Mouse (Mus musculus): ENCODE results near the gene 9030624G23Rik. TPM values are rescaled to one million over a fixed set of nuclear protein-coding genes. Genes with fewer than 3 reads are reported as not detected.
"Not testable (repeated sequence)": the region's sequence is repeated elsewhere in the genome, so short reads cannot be mapped to it uniquely, and the experiment has no call there.

9030624G23Rik gene
- 0.11 and 0.17 TPM in 2 replicates for polyA plus RNA-seq (2015; fragmentation: Nextera tagmentation; extraction: Ambion mirVana)

DNA sequence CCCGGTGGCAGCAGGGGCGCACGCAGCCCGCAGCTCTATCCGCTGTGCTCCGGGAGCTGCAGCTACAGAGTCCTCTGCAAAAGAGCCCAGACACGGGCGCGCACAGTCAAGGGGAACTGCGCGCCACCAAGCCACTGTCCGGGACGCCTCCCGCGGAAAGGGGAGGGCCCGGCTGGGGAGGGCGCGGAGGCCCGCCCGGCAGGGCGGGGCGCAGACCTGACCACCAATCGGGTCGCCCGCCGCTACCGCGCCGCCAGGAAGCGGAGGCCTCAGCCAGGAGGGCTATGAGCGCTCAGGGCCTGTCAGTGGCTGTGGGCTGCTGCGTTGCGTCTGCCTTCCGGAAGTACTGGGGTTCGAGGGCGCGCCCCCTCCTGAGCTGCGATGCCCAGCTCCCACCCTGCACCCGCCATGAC lies at the start of gene 9030624G23Rik:
Gene 9030624G23Rik (minus strand): TSS at position 139 of the 413 bp plus-strand sequence.
- H3K4me2 ChIP-seq (ENCODE audit: low read depth, low read length): peak within 1 kb of the TSS; percentile 40; the same call in 1 of the 2 replicates
- H3K27ac ChIP-seq (ENCODE audit: low read depth); H3K9me3 ChIP-seq (ENCODE audit: low read length); H3K9ac ChIP-seq (replicated peaks); ATAC-seq; H3K4me1 ChIP-seq (ENCODE audit: insufficient read depth); H3K27me3 ChIP-seq (ENCODE audit: insufficient read depth, low read length); H3K36me3 ChIP-seq (replicated peaks; ENCODE audit: insufficient read depth, low read length): not testable (repeated sequence)
- 2% methylated on average over 9 of the region's 39 CpGs for WGBS (ENCODE audit: insufficient replicate concordance)
- peak; percentile 12 for DNase-seq
- peak within 1 kb of the TSS; percentile 29 for H3K4me3 ChIP-seq (ENCODE audit: low read depth, low read length)

GRCm38 (mm10) chr12:24083096-24083495 lies 13.9 kb downstream of the 9030624G23Rik start:
- not testable (repeated sequence) for H3K36me3 ChIP-seq (replicated peaks; ENCODE audit: insufficient read depth, low read length); DNase-seq; H3K9ac ChIP-seq (replicated peaks); H3K27ac ChIP-seq (ENCODE audit: low read depth); H3K4me3 ChIP-seq (ENCODE audit: low read depth, low read length); H3K4me1 ChIP-seq (ENCODE audit: insufficient read depth); H3K27me3 ChIP-seq (ENCODE audit: insufficient read depth, low read length); H3K9me3 ChIP-seq (ENCODE audit: low read length); ATAC-seq; H3K4me2 ChIP-seq (ENCODE audit: low read depth, low read length)
- WGBS (ENCODE audit: insufficient replicate concordance): 75% methylated on average over 2 of the region's 5 CpGs
